ENCODE assay signal across 15 mouse cellular contexts in genomic region chr3:127458420-127458798, GRCm38 (mm10). TPM values are rescaled to one million over a fixed set of nuclear protein-coding genes. Genes with fewer than 3 reads are reported as not detected.
DNase-seq lines count a peak whose midpoint lies in the region; ATAC-seq lines count a peak whose summit lies in the region.
"Had no signal": no experiment of that assay in that cellular context is flagged by ENCODE, and none has a peak within 500 bp of the region (broad histone marks: within the 10 kb centered on the region; RNA-seq: fewer than 3 reads in every experiment).

No protein-coding gene starts in this region.

- H3K4me3 ChIP-seq in heart, embryonic 16.5 days (ENCODE audit: low read length), result no peak overlapping the region
- no peak overlapping the region for H3K4me3 ChIP-seq in intestine, embryonic 14.5 days (ENCODE audit: low read depth, low read length)
- H3K4me3 ChIP-seq in liver, embryonic 16.5 days (ENCODE audit: low read depth, low read length), result no peak overlapping the region
- H3K4me3 ChIP-seq in forebrain, embryonic 10.5 days, result no peak overlapping the region
- H3K4me3 ChIP-seq: hindbrain, embryonic 10.5 days had no signal

- H3K27ac ChIP-seq in heart, embryonic 16.5 days (ENCODE audit: low read length), result peak overlapping the region; percentile 82
- 0 out of 2 replicates have a peak overlapping the region, but pooled peaks have one; percentile 9 for H3K27ac ChIP-seq in intestine, embryonic 14.5 days (ENCODE audit: low read depth)
- no peak overlapping the region for H3K27ac ChIP-seq in liver, embryonic 16.5 days (ENCODE audit: low read length)
- no peak overlapping the region for H3K27ac ChIP-seq in forebrain, embryonic 10.5 days
- H3K27ac ChIP-seq: hindbrain, embryonic 10.5 days had no signal

- H3K9me3 ChIP-seq in heart, embryonic 16.5 days (replicated peaks; ENCODE audit: control insufficient read depth, low read length), result no peaks in the 10 kb centered on the region
- H3K9me3 ChIP-seq in intestine, embryonic 14.5 days (ENCODE audit: control insufficient read depth, low read length), result no peaks in the 10 kb centered on the region
- no peaks in the 10 kb centered on the region for H3K9me3 ChIP-seq in liver, embryonic 16.5 days (replicated peaks; ENCODE audit: control insufficient read depth, low read length)
- no peaks in the 10 kb centered on the region for H3K9me3 ChIP-seq in forebrain, embryonic 10.5 days
- H3K9me3 ChIP-seq: hindbrain, embryonic 10.5 days had no signal

- 0 out of 2 replicates have a peak, but pooled peaks have one; percentile 12 for ATAC-seq in heart, embryonic 16.5 days (replicated peaks; ENCODE audit: extremely low read depth, insufficient read depth, low FRiP score)
- 0 out of 2 replicates have a peak, but pooled peaks have one; percentile 32 for ATAC-seq in intestine, embryonic 14.5 days (replicated peaks; ENCODE audit: low FRiP score, low TSS enrichment, low read depth)
- ATAC-seq in liver, embryonic 16.5 days (ENCODE audit: low read depth), result peak; percentile 28; the same call in 1 of the 2 replicates

- peaks cover 18% of the 10 kb centered on the region for H3K4me1 ChIP-seq in heart, embryonic 16.5 days (ENCODE audit: control insufficient read depth, insufficient read depth, low read length)
- peaks cover 4% of the 10 kb centered on the region; the same call in 1 of the 2 replicates for H3K4me1 ChIP-seq in intestine, embryonic 14.5 days (replicated peaks; ENCODE audit: control insufficient read depth, insufficient read depth, low read length)
- peaks cover 16% of the 10 kb centered on the region for H3K4me1 ChIP-seq in liver, embryonic 16.5 days (ENCODE audit: control insufficient read depth, low read depth, low read length)
- peaks cover 29% of the 10 kb centered on the region for H3K4me1 ChIP-seq in forebrain, embryonic 10.5 days

- 10% methylated on average over 6 of the region's 6 CpGs for WGBS in heart, embryonic 16.5 days
- 7% methylated on average over 6 of the region's 6 CpGs for WGBS in intestine, embryonic 14.5 days
- 7% methylated on average over 6 of the region's 6 CpGs for WGBS in liver, embryonic 16.5 days (ENCODE audit: insufficient replicate concordance)
- 42% methylated on average over 6 of the region's 6 CpGs for WGBS in forebrain, embryonic 10.5 days

- H3K4me2 ChIP-seq in heart, embryonic 16.5 days (ENCODE audit: low read depth, low read length), result peak overlapping the region; percentile 42
- peak overlapping the region; percentile 25 for H3K4me2 ChIP-seq in intestine, embryonic 14.5 days (ENCODE audit: low read length)
- H3K4me2 ChIP-seq in liver, embryonic 16.5 days (ENCODE audit: low read depth, low read length), result peak overlapping the region; percentile 22

- no peaks in the 10 kb centered on the region for H3K36me3 ChIP-seq in heart, embryonic 16.5 days (ENCODE audit: control insufficient read depth, insufficient read depth)
- no peaks in the 10 kb centered on the region for H3K36me3 ChIP-seq in intestine, embryonic 14.5 days (ENCODE audit: control insufficient read depth, insufficient read depth, low read length)
- no peaks in the 10 kb centered on the region for H3K36me3 ChIP-seq in liver, embryonic 16.5 days (ENCODE audit: control insufficient read depth, insufficient read depth)
- H3K36me3 ChIP-seq in forebrain, embryonic 10.5 days (replicated peaks), result no peaks in the 10 kb centered on the region
- H3K36me3 ChIP-seq: hindbrain, embryonic 10.5 days had no signal

- no peaks in the 10 kb centered on the region for H3K27me3 ChIP-seq in heart, embryonic 16.5 days (ENCODE audit: control insufficient read depth, insufficient read depth, low read length)
- no peaks in the 10 kb centered on the region for H3K27me3 ChIP-seq in intestine, embryonic 14.5 days (replicated peaks; ENCODE audit: control insufficient read depth, insufficient read depth, low read length)
- H3K27me3 ChIP-seq in liver, embryonic 16.5 days (ENCODE audit: control insufficient read depth, insufficient read depth, low read depth, low read length), result no peaks in the 10 kb centered on the region
- H3K27me3 ChIP-seq in forebrain, embryonic 10.5 days (ENCODE audit: poor library complexity, severe bottlenecking), result peaks cover 41% of the 10 kb centered on the region
- H3K27me3 ChIP-seq: CH12.LX had no signal

- peak overlapping the region; percentile 36 for H3K9ac ChIP-seq in heart, embryonic 16.5 days (ENCODE audit: low read length)
- H3K9ac ChIP-seq in intestine, embryonic 14.5 days (ENCODE audit: low read length), result no peak overlapping the region
- H3K9ac ChIP-seq in liver, embryonic 16.5 days (ENCODE audit: low read depth, low read length), result no peak overlapping the region

- no peak for DNase-seq in heart, adult 8-10 months (ENCODE audit: low spot score)
- peak; percentile 15 for DNase-seq in ZHBTc4 (ENCODE audit: low read depth, low spot score)
- DNase-seq in intestine, embryonic 14.5 days (ENCODE audit: low spot score), result no peak
- DNase-seq in cerebellum, adult 11-12 months, result no peak
- DNase-seq in thymus, postnatal 0 days (ENCODE audit: low spot score), result no peak
- DNase-seq in forebrain, embryonic 10.5 days (ENCODE audit: extremely low spot score, low spot score), result no peak
- DNase-seq: adrenal gland, adult 8-10 months; cerebellum, postnatal 10 days; kidney, adult 18-20 months; right cerebral cortex, postnatal 25 days; thymus, postnatal 4 days had no signal

RNA-seq across cellular contexts. Expression of gene Ank2, which starts 40.7 kb away (rescaled TPM):
- polyA plus RNA-seq in heart, embryonic 16.5 days (2015; fragmentation: Nextera tagmentation; extraction: Ambion mirVana), result 38.9 and 44.4 TPM in 2 replicates
- total RNA-seq in heart, adult 8-10 months (2022), result 100 to 1,000 TPM; 297 to 377 (median 334) TPM
- polyA plus RNA-seq in intestine, embryonic 14.5 days (2014; fragmentation: Nextera tagmentation; extraction: Ambion mirVana), result 37.0 and 45.6 TPM in 2 replicates
- polyA plus RNA-seq in liver, embryonic 16.5 days (2015; fragmentation: Nextera tagmentation; extraction: Ambion mirVana), result 8.6 and 10.4 TPM in 2 replicates
- polyA plus RNA-seq in thymus, postnatal 0 days (2015; fragmentation: Nextera tagmentation; extraction: Ambion mirVana), result 1.3 TPM in 2 replicates
- 32.2 and 36.3 TPM in 2 replicates for polyA plus RNA-seq in forebrain, embryonic 10.5 days (2016; fragmentation: Nextera tagmentation; extraction: Ambion mirVana)

Comparison
In these comparisons a context has a peak if more than half of its experiments do, and no peak if none do; other contexts are left out.
1. H3K27ac ChIP-seq: peak in heart, embryonic 16.5 days (single experiment) and intestine, embryonic 14.5 days (single experiment); none in liver, embryonic 16.5 days (single experiment) and forebrain, embryonic 10.5 days (single experiment).
2. Peak in every context shown above with its lines, with median percentiles within 50 percentile points of each other: ATAC-seq and H3K4me2 ChIP-seq.